Mouse (Mus musculus) embryonic facial prominence, embryonic 11.5 days (tissue): ENCODE data around the gene Nacc1. TPM values are rescaled to one million over a fixed set of nuclear protein-coding genes. Genes with fewer than 3 reads are reported as not detected.

Experiments
- ATAC-seq: fragments of 200-750 bp; cut with Nextera tagmentation; replicated peaks from 2 replicates; pipeline ENCODE4 v1.8.0; 2017; ENCODE audit warnings: low read depth; ENCODE audit not compliant: insufficient number of reproducible peaks, low FRiP score, low TSS enrichment
- DNase-seq: peaks from one replicate; pipeline ENCODE4 v3.0.0-alpha.2; 2015; ENCODE audit warnings: low spot score
- H3K27ac ChIP-seq: fragments of 300-500 bp; sonication (generic); replicated peaks from 2 replicates; pipeline ENCODE4 v1.5.1; 2014; ENCODE audit warnings: mild to moderate bottlenecking, low read depth, low read length, control low read depth
- H3K27me3 ChIP-seq: fragments of 300-500 bp; sonication (generic); 2 replicates; pipeline ENCODE4 v1.6.1; 2014; ENCODE audit warnings: mild to moderate bottlenecking, low read length, moderate library complexity, mixed read lengths; ENCODE audit not compliant: control insufficient read depth, insufficient read depth
- H3K36me3 ChIP-seq: fragments of 300-500 bp; sonication (generic); replicated peaks from 2 replicates; pipeline ENCODE4 v1.6.1; 2014; ENCODE audit warnings: low read depth, mild to moderate bottlenecking, low read length, moderate library complexity, mixed read lengths; ENCODE audit not compliant: control insufficient read depth, insufficient read depth
- H3K4me1 ChIP-seq: fragments of 300-500 bp; sonication (generic); 2 replicates; pipeline ENCODE4 v1.6.1; 2014; ENCODE audit warnings: low read length, mixed read lengths; ENCODE audit not compliant: control insufficient read depth, insufficient read depth
- H3K4me2 ChIP-seq: fragments of 300-500 bp; sonication (generic); 2 replicates; pipeline ENCODE4 v1.6.1; 2014; ENCODE audit warnings: low read depth, mild to moderate bottlenecking, control low read depth, low read length, moderate library complexity
- H3K4me3 ChIP-seq: fragments of 300-500 bp; sonication (generic); 2 replicates; pipeline ENCODE4 v1.5.1; 2014; ENCODE audit warnings: low read depth, low read length, control low read depth
- H3K9ac ChIP-seq: fragments of 300-500 bp; sonication (generic); replicated peaks from 2 replicates; pipeline ENCODE4 v1.6.1; 2014; ENCODE audit warnings: mild to moderate bottlenecking, control low read depth, low read length
- H3K9me3 ChIP-seq: fragments of 300-500 bp; sonication (generic); replicated peaks from 2 replicates; pipeline ENCODE4 v1.6.1; 2016; ENCODE audit warnings: mild to moderate bottlenecking, low read length, inconsistent platforms, mixed read lengths; ENCODE audit not compliant: control insufficient read depth
- WGBS: fragments of 180-500 bp; shearing (Covaris S2); extraction: QIAGEN DNeasy Blood & Tissue Kit; methylation state at CpG from one replicate; pipeline ENCODE4 v1.1.7; 2014; 5-methylcytosine and 5-hydroxymethylcytosine counted together
- polyA plus RNA-seq: library from polyadenylated mRNA; unstranded; fragments of >200 nt; fragmentation: Nextera tagmentation; extraction: Ambion mirVana; gene quantifications from 2 replicates; pipeline ENCODE4 v1.2.1, GENCODE M21; 2014

Nacc1 gene
- polyA plus RNA-seq, 1 experiment from 2014 or later, result 21.0 TPM

GRCm38 (mm10) chr8:84712759-84713120 lies 25.1 kb upstream of the Nacc1 start:
- Histone ChIP-seq H3K27me3 (peaks cover 53% of the 10 kb centered on the region), H3K4me2 (no peak overlapping the region), H3K36me3 (no peaks in the 10 kb centered on the region), H3K27ac (peak overlapping the region; percentile 84), H3K4me1 (peaks cover 36% of the 10 kb centered on the region), H3K9ac (peak overlapping the region; percentile 28), H3K4me3 (no peak overlapping the region), H3K9me3 (no peaks in the 10 kb centered on the region)
- ATAC-seq (no peak), DNase-seq (no peak)
- 17% methylated on average over 3 of the region's 3 CpGs for WGBS

GRCm38 (mm10) chr8:84711933-84712758 lies 24.5 kb upstream of the Nacc1 start:
- Histone ChIP-seq H3K4me2 (peak overlapping the region; percentile 8; the same call in 1 of the 2 replicates), H3K9ac (peak overlapping the region; percentile 19), H3K4me1 (peaks cover 42% of the 10 kb centered on the region), H3K27me3 (peaks cover 55% of the 10 kb centered on the region), H3K4me3 (no peak overlapping the region), H3K9me3 (no peaks in the 10 kb centered on the region), H3K27ac (peak overlapping the region; percentile 84), H3K36me3 (no peaks in the 10 kb centered on the region)
- WGBS, result 18% methylated on average over 11 of the region's 11 CpGs
- peak; percentile 78 for ATAC-seq
- peak; percentile 86 for DNase-seq

- H3K4me3 ChIP-seq, result no peak overlapping the region
- H3K4me2 ChIP-seq, result no peak overlapping the region
- H3K36me3 ChIP-seq, result no peaks in the 10 kb centered on the region
- ATAC-seq (no peak), DNase-seq (no peak)
- peaks cover 47% of the 10 kb centered on the region for H3K4me1 ChIP-seq
- no peaks in the 10 kb centered on the region for H3K9me3 ChIP-seq
- H3K9ac ChIP-seq, result no peak overlapping the region; the same call in 1 of the 2 replicates
- peaks cover 56% of the 10 kb centered on the region for H3K27me3 ChIP-seq
- peak overlapping the region; percentile 84 for H3K27ac ChIP-seq
- 48% methylated on average over 3 of the region's 3 CpGs for WGBS
Observed at GRCm38 (mm10) chr8:84711312-84711711, 23.6 kb upstream of the Nacc1 start.

- ATAC-seq (no peak), DNase-seq (no peak)
- Histone ChIP-seq H3K27ac (no peak overlapping the region), H3K9ac (no peak overlapping the region), H3K36me3 (no peaks in the 10 kb centered on the region), H3K9me3 (no peaks in the 10 kb centered on the region), H3K4me3 (no peak overlapping the region), H3K4me1 (peaks cover 43% of the 10 kb centered on the region), H3K27me3 (peaks cover 58% of the 10 kb centered on the region), H3K4me2 (no peak overlapping the region)
- 100% methylated on average over 1 of the region's 1 CpGs for WGBS
Observed at GRCm38 (mm10) chr8:84709931-84710330, 22.3 kb upstream of the Nacc1 start.

- peaks cover 60% of the 10 kb centered on the region for H3K27me3 ChIP-seq
- peaks cover 43% of the 10 kb centered on the region for H3K4me1 ChIP-seq
- H3K4me3 ChIP-seq, result no peak overlapping the region
- H3K36me3 ChIP-seq, result no peaks in the 10 kb centered on the region
- H3K9ac ChIP-seq, result no peak overlapping the region
- ATAC-seq, result peak; percentile 63
- 13% methylated on average over 12 of the region's 12 CpGs for WGBS
- H3K27ac ChIP-seq, result no peak overlapping the region
- H3K9me3 ChIP-seq, result no peaks in the 10 kb centered on the region
- no peak overlapping the region for H3K4me2 ChIP-seq
- peak; percentile 96 for DNase-seq
Observed at GRCm38 (mm10) chr8:84708774-84709475, 21.3 kb upstream of the Nacc1 start.

GRCm38 (mm10) chr8:84708071-84708541 lies 20.4 kb upstream of the Nacc1 start:
- Histone ChIP-seq H3K36me3 (no peaks in the 10 kb centered on the region), H3K9me3 (no peaks in the 10 kb centered on the region), H3K9ac (peak overlapping the region; percentile 13; the same call in 1 of the 2 replicates), H3K4me1 (peaks cover 36% of the 10 kb centered on the region), H3K27ac (no peak overlapping the region), H3K27me3 (peaks cover 61% of the 10 kb centered on the region), H3K4me3 (no peak overlapping the region), H3K4me2 (peak overlapping the region; percentile 30; the same call in 1 of the 2 replicates)
- WGBS, result 4% methylated on average over 14 of the region's 15 CpGs
- DNase-seq (no peak), ATAC-seq (no peak)

GRCm38 (mm10) chr8:84707267-84707883 lies 19.7 kb upstream of the Nacc1 start:
- H3K9ac ChIP-seq, result peak overlapping the region; percentile 46; the same call in 1 of the 2 replicates
- WGBS, result under 1% methylated on average over 22 of the region's 22 CpGs
- peaks cover 67% of the 10 kb centered on the region for H3K27me3 ChIP-seq
- H3K4me2 ChIP-seq, result peak overlapping the region; percentile 36
- no peak overlapping the region for H3K27ac ChIP-seq
- peak overlapping the region; percentile 13 for H3K4me3 ChIP-seq
- ATAC-seq (no peak), DNase-seq (no peak)
- H3K9me3 ChIP-seq, result no peaks in the 10 kb centered on the region
- peaks cover 32% of the 10 kb centered on the region for H3K4me1 ChIP-seq
- no peaks in the 10 kb centered on the region for H3K36me3 ChIP-seq
